Mouse (Mus musculus) heart, embryonic 15.5 days (tissue): ENCODE results near the gene Srpk2. TPM values are rescaled to one million over a fixed set of nuclear protein-coding genes. Genes with fewer than 3 reads are reported as not detected.

ENCODE experiments used
- ATAC-seq: fragments of 200-750 bp; cut with Nextera tagmentation; replicated peaks from 2 replicates; pipeline ENCODE4 v1.8.0; 2017; ENCODE audit warnings: low read depth, moderate TSS enrichment; ENCODE audit not compliant: insufficient number of reproducible peaks, insufficient read depth, low FRiP score
- H3K27ac ChIP-seq: fragments of 300-500 bp; sonication (generic); 2 replicates; pipeline ENCODE4 v1.5.1; 2015; ENCODE audit warnings: mild to moderate bottlenecking, inconsistent platforms
- H3K27me3 ChIP-seq: fragments of 300-500 bp; sonication (generic); 2 replicates; pipeline ENCODE4 v1.6.1; 2015; ENCODE audit warnings: inconsistent platforms
- H3K36me3 ChIP-seq: fragments of 300-500 bp; sonication (generic); 2 replicates; pipeline ENCODE4 v1.6.1; 2015; ENCODE audit warnings: mild to moderate bottlenecking, inconsistent platforms
- H3K4me1 ChIP-seq: fragments of 300-500 bp; sonication (generic); replicated peaks from 2 replicates; pipeline ENCODE4 v1.6.1; 2015; ENCODE audit warnings: inconsistent platforms
- H3K4me2 ChIP-seq: fragments of 300-500 bp; sonication (generic); 2 replicates; pipeline ENCODE4 v1.6.1; 2015; ENCODE audit warnings: inconsistent platforms, mild to moderate bottlenecking, moderate library complexity
- H3K4me3 ChIP-seq: fragments of 300-500 bp; sonication (generic); 2 replicates; pipeline ENCODE4 v1.5.1; 2015; ENCODE audit warnings: mild to moderate bottlenecking, inconsistent platforms
- H3K9ac ChIP-seq: fragments of 300-500 bp; sonication (generic); 2 replicates; pipeline ENCODE4 v1.6.1; 2015; ENCODE audit warnings: mild to moderate bottlenecking, inconsistent platforms
- H3K9me3 ChIP-seq: fragments of 300-500 bp; sonication (generic); replicated peaks from 2 replicates; pipeline ENCODE4 v1.6.1; 2016; ENCODE audit warnings: inconsistent platforms
- WGBS: fragments of 180-500 bp; shearing (Covaris S2); methylation state at CpG from one replicate; pipeline ENCODE4 v1.1.7; 2015; ENCODE audit warnings: mixed read lengths; 5-methylcytosine and 5-hydroxymethylcytosine counted together
- polyA plus RNA-seq: library from polyadenylated mRNA; unstranded; fragments of >200 nt; fragmentation: Nextera tagmentation; extraction: Ambion mirVana; gene quantifications from 2 replicates; pipeline ENCODE4 v1.2.1, GENCODE M21; 2015

Srpk2 gene
- polyA plus RNA-seq, 1 experiment from 2014 or later = 40.5 TPM

DNA sequence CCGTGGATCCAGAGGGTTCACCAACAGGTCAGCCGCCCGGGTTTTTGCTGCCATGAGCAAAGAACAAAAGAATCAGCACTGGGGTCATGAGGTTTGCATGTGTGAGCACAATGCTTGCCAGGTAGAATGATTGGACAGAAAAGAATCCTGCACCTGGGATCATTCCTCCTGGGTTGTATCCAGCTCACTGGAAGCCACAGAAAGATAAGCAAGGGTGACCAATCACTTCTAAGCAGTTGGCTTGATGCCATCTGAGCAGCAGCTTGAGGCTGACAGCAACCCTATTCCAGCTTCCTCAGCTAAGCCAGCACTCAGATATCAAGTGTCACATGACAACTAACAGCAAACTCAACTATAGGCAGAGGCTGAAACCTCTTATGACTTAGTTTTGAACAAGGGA is 165.7 kb downstream of the Srpk2 start:
- WGBS = 17% methylated on average over 3 of the region's 3 CpGs
- H3K27me3 ChIP-seq = no peaks in the 10 kb centered on the region
- H3K4me2 ChIP-seq = peak overlapping the region; percentile 37
- H3K36me3 ChIP-seq = peaks cover 25% of the 10 kb centered on the region
- peaks cover 40% of the 10 kb centered on the region for H3K4me1 ChIP-seq
- H3K9me3 ChIP-seq = no peaks in the 10 kb centered on the region
- peak overlapping the region; percentile 89 for H3K27ac ChIP-seq
- H3K4me3 ChIP-seq = no peak overlapping the region
- H3K9ac ChIP-seq = no peak overlapping the region
- ATAC-seq = peak; percentile 72

DNA sequence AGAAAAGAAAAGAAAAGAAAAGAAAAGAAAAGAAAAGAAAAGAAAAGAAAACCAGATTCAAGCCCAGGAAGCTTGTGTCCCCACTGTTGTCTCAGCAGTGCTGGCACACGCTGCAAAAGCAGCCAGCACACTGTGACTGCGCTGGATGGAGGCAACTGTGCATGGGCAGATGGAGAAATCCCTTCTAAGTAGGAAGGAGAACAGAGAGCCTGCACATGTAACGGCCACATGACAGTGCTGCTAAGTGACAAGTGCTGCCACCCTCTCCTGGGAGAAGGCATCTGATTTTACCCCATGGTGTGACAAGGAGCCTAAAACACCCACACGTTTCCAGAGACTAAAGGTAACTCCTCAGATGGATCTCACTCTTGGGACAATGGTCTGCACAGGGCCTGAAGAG is 166.6 kb downstream of the Srpk2 start:
- Histone ChIP-seq H3K4me3 (no peak overlapping the region), H3K9me3 (no peaks in the 10 kb centered on the region), H3K4me2 (no peak overlapping the region), H3K9ac (no peak overlapping the region), H3K27me3 (no peaks in the 10 kb centered on the region), H3K4me1 (peaks cover 40% of the 10 kb centered on the region), H3K36me3 (peaks cover 33% of the 10 kb centered on the region), H3K27ac (peak overlapping the region; percentile 89)
- 71% methylated on average over 4 of the region's 4 CpGs for WGBS
- ATAC-seq = no peak

DNA sequence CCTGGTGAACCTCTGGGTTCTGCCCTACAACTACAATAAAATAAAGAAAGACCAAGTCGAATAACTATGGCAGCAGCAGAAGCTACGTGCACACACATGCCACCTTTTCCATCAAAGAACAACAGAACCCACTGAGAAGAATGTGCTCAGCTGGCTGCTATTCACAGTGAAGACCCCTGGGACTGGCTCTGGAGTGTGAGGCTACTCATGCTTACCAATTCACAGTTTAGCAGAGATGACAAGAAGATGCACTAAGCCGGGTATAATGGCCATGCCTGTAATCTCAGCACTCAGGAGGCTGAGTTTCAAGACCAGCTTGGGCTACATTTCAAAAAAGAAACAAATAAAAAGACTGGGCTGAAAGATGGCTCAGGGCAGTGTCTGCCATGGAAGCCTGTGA is 167.5 kb downstream of the Srpk2 start:
- no peak overlapping the region for H3K27ac ChIP-seq
- no peaks in the 10 kb centered on the region for H3K9me3 ChIP-seq
- peaks cover 32% of the 10 kb centered on the region for H3K36me3 ChIP-seq
- H3K4me2 ChIP-seq = no peak overlapping the region
- no peaks in the 10 kb centered on the region for H3K27me3 ChIP-seq
- WGBS = 86% methylated on average over 3 of the region's 3 CpGs
- H3K9ac ChIP-seq = no peak overlapping the region
- no peak for ATAC-seq
- H3K4me1 ChIP-seq = peaks cover 34% of the 10 kb centered on the region
- H3K4me3 ChIP-seq = no peak overlapping the region

DNA sequence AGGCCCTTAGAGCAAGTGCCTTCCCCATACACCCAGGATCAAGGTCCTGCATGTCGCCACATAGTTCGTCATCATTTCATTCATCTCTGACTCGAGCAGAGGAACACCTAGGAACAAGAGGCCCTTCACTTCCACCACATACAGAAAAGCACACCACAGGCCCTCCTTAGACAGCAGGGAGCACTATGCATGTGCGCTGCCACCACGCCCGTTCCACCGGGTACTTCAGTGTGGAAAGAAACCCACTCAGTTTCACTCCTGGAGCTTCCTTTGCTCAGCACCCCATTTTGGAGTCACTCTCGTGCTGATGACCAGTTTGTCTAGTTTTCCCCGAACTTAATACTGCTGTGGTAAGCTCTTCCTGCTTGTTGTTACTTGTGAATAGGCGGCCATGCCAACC is 169.4 kb downstream of the Srpk2 start:
- H3K9ac ChIP-seq = no peak overlapping the region
- no peak overlapping the region for H3K27ac ChIP-seq
- H3K27me3 ChIP-seq = no peaks in the 10 kb centered on the region
- H3K4me2 ChIP-seq = no peak overlapping the region
- H3K4me1 ChIP-seq = peaks cover 26% of the 10 kb centered on the region
- H3K9me3 ChIP-seq = no peaks in the 10 kb centered on the region
- no peak for ATAC-seq
- no peak overlapping the region for H3K4me3 ChIP-seq
- 93% methylated on average over 10 of the region's 10 CpGs for WGBS
- peaks cover 31% of the 10 kb centered on the region for H3K36me3 ChIP-seq

DNA sequence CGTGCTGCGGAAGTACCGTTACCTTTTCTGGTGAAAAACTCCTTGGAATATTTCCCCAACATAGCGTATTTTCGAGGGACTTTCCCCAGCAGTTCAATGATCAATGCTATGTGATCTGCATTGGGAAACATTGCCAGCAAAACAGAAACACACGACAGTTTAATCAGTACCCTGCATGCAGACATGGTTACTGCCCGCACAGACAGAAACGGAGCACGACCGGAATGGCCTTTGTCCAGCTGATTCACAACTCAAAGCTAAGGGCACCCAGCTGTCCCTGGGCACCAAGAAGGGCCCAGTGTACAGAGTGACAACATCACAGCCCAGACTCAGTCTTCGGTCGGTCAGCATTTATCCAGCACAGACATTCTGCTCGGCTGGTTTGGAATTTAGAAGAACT is 170.9 kb downstream of the Srpk2 start:
- Histone ChIP-seq H3K9me3 (no peaks in the 10 kb centered on the region), H3K4me2 (no peak overlapping the region), H3K27me3 (no peaks in the 10 kb centered on the region), H3K9ac (no peak overlapping the region), H3K4me1 (peaks cover 10% of the 10 kb centered on the region), H3K27ac (no peak overlapping the region), H3K4me3 (no peak overlapping the region), H3K36me3 (peaks cover 34% of the 10 kb centered on the region)
- 92% methylated on average over 13 of the region's 13 CpGs for WGBS
- no peak for ATAC-seq

DNA sequence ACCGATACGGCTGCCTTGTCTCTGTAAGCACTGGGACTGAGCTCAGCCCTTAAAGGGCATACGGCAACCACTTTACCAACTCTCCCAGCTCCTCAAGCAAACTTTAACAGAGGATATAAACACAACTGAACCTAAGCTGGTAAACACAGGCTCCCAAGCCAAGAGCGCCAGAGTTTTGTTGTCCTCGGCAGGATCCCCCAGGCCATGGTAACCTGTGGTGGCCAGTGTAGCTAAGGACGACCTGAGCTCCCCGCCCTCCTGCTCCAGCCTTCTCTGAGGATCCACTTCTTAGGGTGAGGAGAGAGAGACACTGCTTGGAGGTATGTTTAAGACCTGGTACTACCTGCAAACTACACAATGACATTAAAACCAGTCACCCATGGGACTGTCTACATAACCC is 171.9 kb downstream of the Srpk2 start:
- Histone ChIP-seq H3K4me3 (no peak overlapping the region), H3K27me3 (no peaks in the 10 kb centered on the region), H3K36me3 (peaks cover 34% of the 10 kb centered on the region), H3K27ac (no peak overlapping the region), H3K9ac (no peak overlapping the region), H3K4me2 (no peak overlapping the region), H3K4me1 (0 out of 2 replicates have a peak, but pooled peaks cover 2% of the 10 kb centered on the region), H3K9me3 (no peaks in the 10 kb centered on the region)
- 95% methylated on average over 7 of the region's 7 CpGs for WGBS
- no peak for ATAC-seq

DNA sequence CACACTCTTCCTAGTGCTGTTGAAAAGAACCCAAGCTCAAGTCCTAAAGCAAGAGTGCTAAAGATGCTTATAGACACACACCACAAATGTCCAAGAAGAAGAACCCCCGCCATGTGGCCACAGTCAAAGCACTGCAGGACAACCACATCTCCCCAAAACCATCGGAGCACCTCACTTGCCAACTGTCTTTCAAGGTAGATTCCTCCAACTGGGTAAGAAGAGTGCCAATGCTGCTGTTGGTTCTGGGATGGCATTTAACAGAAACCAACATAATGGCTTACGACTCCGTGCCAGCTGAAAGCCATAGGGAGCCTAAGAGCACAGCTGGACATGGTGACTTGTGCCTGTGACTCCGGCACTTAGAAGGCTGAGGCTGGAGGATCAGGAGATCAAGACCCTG is 173.0 kb downstream of the Srpk2 start:
- H3K4me2 ChIP-seq = no peak overlapping the region
- no peak overlapping the region for H3K27ac ChIP-seq
- no peaks in the 10 kb centered on the region for H3K27me3 ChIP-seq
- peaks cover 35% of the 10 kb centered on the region for H3K36me3 ChIP-seq
- no peaks in the 10 kb centered on the region for H3K9me3 ChIP-seq
- WGBS = 94% methylated on average over 5 of the region's 5 CpGs
- ATAC-seq = no peak
- no peak overlapping the region for H3K4me3 ChIP-seq
- H3K4me1 ChIP-seq = 0 out of 2 replicates have a peak, but pooled peaks cover 2% of the 10 kb centered on the region
- H3K9ac ChIP-seq = no peak overlapping the region

DNA sequence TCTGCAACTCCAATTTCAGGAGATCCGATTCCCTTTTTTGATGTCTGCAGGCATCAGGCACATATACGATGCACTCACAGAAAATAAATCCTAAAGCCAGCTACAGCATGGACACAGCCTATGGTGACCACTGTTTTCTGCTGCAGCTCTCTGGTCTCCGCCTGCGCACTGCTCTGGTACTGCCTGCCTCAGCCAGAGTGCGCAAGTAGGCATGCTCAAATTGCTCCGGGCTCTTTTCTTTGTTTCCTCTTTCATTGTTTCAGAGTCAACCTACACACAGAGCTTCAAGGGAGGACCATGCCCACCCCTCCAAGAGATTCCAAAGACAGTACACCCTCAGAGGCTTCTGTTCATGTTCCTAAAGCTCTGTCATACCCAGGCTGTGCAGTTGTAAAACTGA is 175.8 kb downstream of the Srpk2 start:
- Histone ChIP-seq H3K9me3 (no peaks in the 10 kb centered on the region), H3K4me3 (no peak overlapping the region), H3K36me3 (peaks cover 43% of the 10 kb centered on the region), H3K4me1 (no peaks in the 10 kb centered on the region), H3K4me2 (no peak overlapping the region), H3K9ac (no peak overlapping the region), H3K27me3 (no peaks in the 10 kb centered on the region), H3K27ac (no peak overlapping the region)
- WGBS = 88% methylated on average over 6 of the region's 6 CpGs
- no peak for ATAC-seq

DNA sequence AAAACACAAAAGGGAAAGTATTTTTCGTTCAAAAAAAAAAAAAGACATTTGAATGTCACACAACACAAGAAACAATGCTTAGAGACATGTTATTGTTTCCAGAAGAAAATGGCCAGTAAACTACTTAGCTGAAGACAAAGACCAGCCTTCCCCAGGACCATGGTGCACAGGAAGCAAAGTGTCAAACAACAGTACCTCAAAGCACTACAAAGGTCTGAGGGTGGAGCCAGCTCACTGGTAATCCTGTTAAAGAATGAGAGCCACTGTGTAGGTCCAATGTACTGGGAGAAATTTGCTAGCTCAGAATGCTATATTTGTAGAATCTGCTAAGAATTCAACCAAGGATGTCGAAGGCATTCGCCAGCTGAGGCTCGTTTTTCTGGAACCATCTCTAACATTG is 177.2 kb downstream of the Srpk2 start:
- no peak overlapping the region for H3K4me3 ChIP-seq
- ATAC-seq = no peak
- H3K9ac ChIP-seq = no peak overlapping the region
- peaks cover 39% of the 10 kb centered on the region for H3K36me3 ChIP-seq
- H3K9me3 ChIP-seq = no peaks in the 10 kb centered on the region
- H3K4me1 ChIP-seq = no peaks in the 10 kb centered on the region
- WGBS = 84% methylated on average over 4 of the region's 4 CpGs
- no peak overlapping the region for H3K4me2 ChIP-seq
- no peak overlapping the region for H3K27ac ChIP-seq
- no peaks in the 10 kb centered on the region for H3K27me3 ChIP-seq

DNA sequence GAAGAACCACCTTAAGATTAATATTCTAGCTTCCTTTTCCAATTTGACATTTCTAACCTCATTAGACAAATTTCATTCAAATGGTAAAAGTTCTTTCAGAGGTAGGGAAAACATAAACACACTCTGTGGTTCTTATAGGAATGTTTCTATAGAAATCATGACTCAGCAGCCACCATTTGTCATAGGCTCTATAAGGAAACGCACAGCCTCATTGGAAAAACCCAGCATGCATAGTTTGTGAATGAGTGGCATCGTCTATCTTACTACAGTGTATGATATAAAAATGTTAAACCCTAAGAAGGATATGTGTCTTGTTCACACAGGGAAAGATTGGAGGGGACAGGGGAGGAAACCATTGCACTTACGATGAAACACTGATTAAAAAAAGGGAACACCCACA is 178.8 kb downstream of the Srpk2 start:
- no peak overlapping the region for H3K27ac ChIP-seq
- no peak overlapping the region for H3K9ac ChIP-seq
- no peaks in the 10 kb centered on the region for H3K9me3 ChIP-seq
- H3K27me3 ChIP-seq = no peaks in the 10 kb centered on the region
- peaks cover 3% of the 10 kb centered on the region; the same call in 1 of the 2 replicates for H3K4me1 ChIP-seq
- H3K36me3 ChIP-seq = peaks cover 50% of the 10 kb centered on the region
- no peak overlapping the region for H3K4me3 ChIP-seq
- no peak for ATAC-seq
- H3K4me2 ChIP-seq = no peak overlapping the region
- WGBS = 77% methylated on average over 3 of the region's 3 CpGs

DNA sequence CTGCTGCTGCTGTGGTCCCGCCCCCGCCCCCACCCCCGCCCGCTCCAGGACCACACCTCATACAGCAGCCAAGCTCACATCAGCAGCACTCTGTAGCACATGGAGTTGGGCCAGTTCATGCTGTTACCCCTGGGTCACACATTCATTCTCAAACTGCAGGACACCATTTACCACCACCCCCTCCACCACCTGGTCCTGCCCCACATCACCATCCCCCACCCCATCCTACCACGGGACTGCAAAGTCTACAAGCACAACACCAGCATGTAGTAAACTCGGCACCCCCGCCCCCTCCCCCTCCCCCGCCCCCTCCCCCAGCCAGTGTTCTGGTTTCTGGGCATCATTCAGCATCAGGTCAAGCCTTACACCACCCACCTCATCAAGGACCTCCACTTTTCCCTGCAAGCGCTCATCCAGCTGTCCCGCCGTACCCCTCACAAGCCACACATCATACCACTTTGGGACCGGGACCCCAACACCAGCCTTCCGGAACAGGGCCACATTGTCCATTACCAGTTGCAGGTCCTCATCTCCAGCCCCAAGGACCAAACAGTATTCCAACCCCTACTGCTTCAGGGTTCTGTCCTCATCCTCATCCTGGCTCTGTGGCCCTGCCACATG is 182.0 kb downstream of the Srpk2 start:
- no peaks in the 10 kb centered on the region for H3K27me3 ChIP-seq
- H3K4me1 ChIP-seq = peaks cover 3% of the 10 kb centered on the region; the same call in 1 of the 2 replicates
- H3K4me2 ChIP-seq = no peak overlapping the region
- H3K36me3 ChIP-seq = peaks cover 70% of the 10 kb centered on the region
- no peaks in the 10 kb centered on the region for H3K9me3 ChIP-seq
- H3K9ac ChIP-seq = no peak overlapping the region
- 74% methylated on average over 10 of the region's 13 CpGs for WGBS
- 0 out of 2 replicates have a peak, but pooled peaks have one; percentile 22 for ATAC-seq
- no peak overlapping the region for H3K4me3 ChIP-seq
- H3K27ac ChIP-seq = no peak overlapping the region

DNA sequence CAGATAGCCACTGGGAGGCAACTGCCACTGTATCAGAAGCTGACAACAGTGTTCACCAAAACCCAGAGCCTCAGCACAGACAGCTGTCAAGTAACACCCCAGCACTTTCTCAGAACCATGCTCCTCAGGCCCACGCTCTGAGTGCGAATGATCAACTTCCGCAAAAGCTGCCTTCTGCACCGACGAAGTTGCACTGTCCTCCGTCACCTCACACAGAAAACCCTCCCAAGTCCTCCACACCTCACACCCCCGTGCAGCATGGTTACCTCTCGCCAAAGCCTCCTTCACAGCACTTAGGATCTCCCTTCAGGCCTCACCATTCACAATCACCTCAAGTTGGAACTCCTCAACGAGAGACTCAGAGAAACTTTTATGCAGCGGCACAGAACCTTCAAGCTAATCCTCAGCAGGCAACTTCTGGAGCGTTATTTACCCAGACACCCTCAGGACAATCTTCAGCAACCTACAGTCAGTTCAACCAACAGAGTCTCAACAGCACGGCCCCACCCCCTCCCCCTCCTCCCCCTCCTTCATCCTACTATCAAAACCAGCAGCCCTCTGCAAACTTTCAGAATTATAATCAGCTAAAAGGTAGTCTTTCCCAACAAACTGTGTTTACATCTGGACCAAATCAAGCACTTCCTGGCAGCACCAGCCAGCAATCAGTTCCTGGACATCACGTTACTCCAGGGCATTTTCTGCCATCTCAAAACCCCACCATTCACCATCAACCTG is 182.7 kb downstream of the Srpk2 start:
- ATAC-seq = no peak
- Histone ChIP-seq H3K27me3 (no peaks in the 10 kb centered on the region), H3K9me3 (no peaks in the 10 kb centered on the region), H3K4me1 (peaks cover 3% of the 10 kb centered on the region; the same call in 1 of the 2 replicates), H3K4me3 (no peak overlapping the region), H3K27ac (0 out of 2 replicates have a peak overlapping the region, but pooled peaks have one; percentile 20), H3K36me3 (peaks cover 71% of the 10 kb centered on the region), H3K9ac (no peak overlapping the region), H3K4me2 (no peak overlapping the region)
- WGBS = 68% methylated on average over 13 of the region's 13 CpGs
